Comparison of ENCODE assay signal across 25 mouse cellular contexts in the genomic region with DNA sequence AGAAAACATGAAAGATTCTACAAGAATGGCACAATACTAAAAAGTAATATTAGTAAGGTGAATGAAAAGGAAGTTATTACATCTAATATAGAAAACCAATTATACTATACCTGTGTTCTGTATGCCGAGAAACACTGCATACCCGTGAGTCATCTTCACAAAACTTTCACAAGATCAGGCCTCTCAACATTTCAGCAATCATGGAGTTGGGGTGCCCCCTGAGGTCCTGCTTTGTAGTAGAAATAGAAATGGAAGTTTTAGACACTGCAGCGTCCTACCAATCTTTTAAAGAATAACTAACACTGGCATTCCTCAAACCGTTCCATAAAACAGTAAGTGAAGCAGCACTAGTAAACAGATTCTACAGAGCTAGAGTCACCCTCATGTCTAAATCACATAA. TPM values are rescaled to one million over a fixed set of nuclear protein-coding genes. Genes with fewer than 3 reads are reported as not detected.
DNase-seq lines count a peak whose midpoint lies in the region; ATAC-seq and TF ChIP-seq lines count a peak whose summit lies in the region.
"Had no signal": no experiment of that assay in that cellular context is flagged by ENCODE, and none has a peak within 500 bp of the region (broad histone marks: within the 10 kb centered on the region; RNA-seq: fewer than 3 reads in every experiment).

No protein-coding gene starts in this region.

- no peak for ATAC-seq in midbrain, postnatal 0 days (ENCODE audit: low FRiP score)
- no peak for ATAC-seq in midbrain, embryonic 13.5 days

- DNase-seq in gastrocnemius, adult 2 months, result no peak
- DNase-seq in gastrocnemius, postnatal 4 days (ENCODE audit: low spot score in 2 of 2), result no peak
- DNase-seq in midbrain, postnatal 0 days (ENCODE audit: low spot score), result no peak
- no peak for DNase-seq in midbrain, embryonic 10.5 days (ENCODE audit: low spot score)
- DNase-seq in brain, adult 2 months (ENCODE audit: low read depth, low spot score), result peak; percentile 14
- no peak for DNase-seq in kidney, postnatal 10 days
- DNase-seq: cerebellum, adult 11 months; cerebellum, postnatal 14 days; embryo, embryonic 11 days; midbrain, embryonic 14.5 days; thymus, postnatal 4 days had no signal

- 80% methylated on average over 4 of the region's 4 CpGs for WGBS in midbrain, postnatal 0 days
- WGBS in midbrain, embryonic 10.5 days, result 86% methylated on average over 4 of the region's 4 CpGs
- WGBS in midbrain, embryonic 13.5 days, result 88% methylated on average over 4 of the region's 4 CpGs

- no peak overlapping the region for H3K4me3 ChIP-seq in gastrocnemius, adult 2 months
- H3K4me3 ChIP-seq in midbrain, postnatal 0 days (ENCODE audit: low read depth, low read length), result no peak overlapping the region
- H3K4me3 ChIP-seq in midbrain, embryonic 10.5 days, result no peak overlapping the region
- no peak overlapping the region for H3K4me3 ChIP-seq in midbrain, embryonic 13.5 days (replicated peaks)
- H3K4me3 ChIP-seq: embryonic facial prominence, embryonic 15.5 days; hindbrain, embryonic 10.5 days; limb, embryonic 13.5 days had no signal

- H3K9ac ChIP-seq in midbrain, postnatal 0 days (replicated peaks; ENCODE audit: low read length, poor library complexity, severe bottlenecking), result no peak overlapping the region
- no peak overlapping the region for H3K9ac ChIP-seq in midbrain, embryonic 13.5 days (replicated peaks)
- H3K9ac ChIP-seq: embryonic facial prominence, embryonic 15.5 days; limb, embryonic 13.5 days; liver, embryonic 14.5 days had no signal

- H3K4me1 ChIP-seq in midbrain, postnatal 0 days (ENCODE audit: insufficient read depth, low read length), result no peaks in the 10 kb centered on the region
- no peaks in the 10 kb centered on the region for H3K4me1 ChIP-seq in midbrain, embryonic 10.5 days
- H3K4me1 ChIP-seq in midbrain, embryonic 13.5 days (replicated peaks), result no peaks in the 10 kb centered on the region
- H3K4me1 ChIP-seq: hindbrain, embryonic 10.5 days; limb, embryonic 13.5 days had no signal

- H3K27ac ChIP-seq in gastrocnemius, adult 2 months, result no peak overlapping the region
- no peak overlapping the region for H3K27ac ChIP-seq in midbrain, postnatal 0 days (ENCODE audit: low read depth, low read length)
- H3K27ac ChIP-seq in midbrain, embryonic 10.5 days (replicated peaks), result no peak overlapping the region
- no peak overlapping the region for H3K27ac ChIP-seq in midbrain, embryonic 13.5 days
- H3K27ac ChIP-seq: embryonic facial prominence, embryonic 15.5 days; hindbrain, embryonic 10.5 days; limb, embryonic 13.5 days; liver, embryonic 14.5 days had no signal

- H3K27me3 ChIP-seq in midbrain, postnatal 0 days (ENCODE audit: insufficient read depth, low read length), result no peaks in the 10 kb centered on the region
- no peaks in the 10 kb centered on the region for H3K27me3 ChIP-seq in midbrain, embryonic 10.5 days (ENCODE audit: low read depth, poor library complexity, severe bottlenecking)
- H3K27me3 ChIP-seq in midbrain, embryonic 13.5 days, result no peaks in the 10 kb centered on the region
- H3K27me3 ChIP-seq: embryonic facial prominence, embryonic 15.5 days; limb, embryonic 13.5 days had no signal

- H3K36me3 ChIP-seq in midbrain, postnatal 0 days (ENCODE audit: insufficient read depth, low read length), result no peaks in the 10 kb centered on the region
- no peaks in the 10 kb centered on the region for H3K36me3 ChIP-seq in midbrain, embryonic 10.5 days
- H3K36me3 ChIP-seq in midbrain, embryonic 13.5 days, result no peaks in the 10 kb centered on the region
- H3K36me3 ChIP-seq: embryonic facial prominence, embryonic 15.5 days; hindbrain, embryonic 10.5 days; limb, embryonic 13.5 days had no signal

- H3K9me3 ChIP-seq in midbrain, postnatal 0 days (ENCODE audit: low read length), result no peaks in the 10 kb centered on the region
- no peaks in the 10 kb centered on the region for H3K9me3 ChIP-seq in midbrain, embryonic 10.5 days (replicated peaks)
- H3K9me3 ChIP-seq in midbrain, embryonic 13.5 days, result no peaks in the 10 kb centered on the region
- H3K9me3 ChIP-seq: embryonic facial prominence, embryonic 15.5 days; hindbrain, embryonic 10.5 days; limb, embryonic 13.5 days had no signal

- peak; percentile 11; the same call in 1 of the 2 replicates for TF ChIP-seq CTCF in gastrocnemius, adult 2 months (IDR thresholded peaks at IDR 0.05)
- TF ChIP-seq CTCF in midbrain, postnatal 0 days (IDR thresholded peaks at IDR 0.05), result peak; percentile 22

- H3K4me2 ChIP-seq in midbrain, postnatal 0 days (ENCODE audit: low read depth, low read length, poor library complexity, severe bottlenecking), result no peak overlapping the region
- H3K4me2 ChIP-seq in midbrain, embryonic 13.5 days (replicated peaks), result no peak overlapping the region
- H3K4me2 ChIP-seq: embryonic facial prominence, embryonic 15.5 days; limb, embryonic 13.5 days had no signal

- intact Hi-C loops in gastrocnemius, adult 2 months (cut with DNase I), result no loop called here

RNA-seq across cellular contexts. Expression of a gene that starts 18.8 kb away (rescaled TPM):
- total RNA-seq in gastrocnemius, adult 2 months (2021), result not detected
- not detected for total RNA-seq in gastrocnemius, postnatal 4 days (2021)
- not detected in 2 replicates for total RNA-seq in midbrain, postnatal 0 days (2014; rRNA removed)
- polyA plus RNA-seq in midbrain, postnatal 0 days (2015; fragmentation: Nextera tagmentation; extraction: Ambion mirVana), result not detected in 2 replicates
- not detected in 2 replicates for polyA plus RNA-seq in midbrain, embryonic 10.5 days (2016; fragmentation: Nextera tagmentation; extraction: Ambion mirVana)
- not detected in 2 replicates for polyA plus RNA-seq in midbrain, embryonic 13.5 days (2015; fragmentation: Nextera tagmentation; extraction: Ambion mirVana)
- total RNA-seq: ES-E14; granulocyte monocyte progenitor cell, adult 5-6 weeks; layer of hippocampus, adult 8-10 months; neutrophil, adult 5-6 weeks had no signal
- polyA plus RNA-seq: brain, embryonic 14.5 days; forebrain, embryonic 11.5 days; heart, embryonic 14.5 days; hindbrain, embryonic 10.5 days; kidney, embryonic 14.5 days; limb, embryonic 13.5 days; liver, embryonic 14.5 days; midbrain, embryonic 14.5 days; small intestine, adult 2 months had no signal

RNA-seq across cellular contexts. Expression of a gene that starts 31.3 kb away (rescaled TPM):
- total RNA-seq in gastrocnemius, adult 2 months (2021), result not detected
- not detected for total RNA-seq in gastrocnemius, postnatal 4 days (2021)
- not detected in 2 replicates for total RNA-seq in midbrain, postnatal 0 days (2014; rRNA removed)
- not detected in 2 replicates for polyA plus RNA-seq in midbrain, postnatal 0 days (2015; fragmentation: Nextera tagmentation; extraction: Ambion mirVana)
- not detected in 2 replicates for polyA plus RNA-seq in midbrain, embryonic 10.5 days (2016; fragmentation: Nextera tagmentation; extraction: Ambion mirVana)
- not detected in 2 replicates for polyA plus RNA-seq in midbrain, embryonic 13.5 days (2015; fragmentation: Nextera tagmentation; extraction: Ambion mirVana)
- total RNA-seq: ES-E14; granulocyte monocyte progenitor cell, adult 5-6 weeks; layer of hippocampus, adult 8-10 months; neutrophil, adult 5-6 weeks had no signal
- polyA plus RNA-seq: brain, embryonic 14.5 days; embryonic facial prominence, embryonic 15.5 days; forebrain, embryonic 11.5 days; heart, embryonic 14.5 days; hindbrain, embryonic 10.5 days; kidney, embryonic 14.5 days; limb, embryonic 13.5 days; liver, embryonic 14.5 days; midbrain, embryonic 14.5 days; small intestine, adult 2 months had no signal
